ENCODE assay signal across 8 mouse cellular contexts in genomic region chr6:137704300-137704939, GRCm38 (mm10). TPM values are rescaled to one million over a fixed set of nuclear protein-coding genes. Genes with fewer than 3 reads are reported as not detected.
DNase-seq lines count a peak whose midpoint lies in the region; ATAC-seq and TF ChIP-seq lines count a peak whose summit lies in the region.

No protein-coding gene starts in this region.

- no peaks in the 10 kb centered on the region; the same call in 1 of the 2 replicates for H3K4me1 ChIP-seq in intestine, embryonic 14.5 days (replicated peaks; ENCODE audit: control insufficient read depth, insufficient read depth, low read length)
- H3K4me1 ChIP-seq in liver, postnatal 0 days (ENCODE audit: insufficient read depth): no peaks in the 10 kb centered on the region
- peaks cover 4% of the 10 kb centered on the region for H3K4me1 ChIP-seq in forebrain, embryonic 16.5 days (replicated peaks; ENCODE audit: control insufficient read depth, insufficient read depth, low read length)

- H3K27ac ChIP-seq in intestine, embryonic 14.5 days (ENCODE audit: low read depth): peak overlapping the region; percentile 64; the same call in 1 of the 2 replicates
- 0 out of 2 replicates have a peak overlapping the region, but pooled peaks have one; percentile 2 for H3K27ac ChIP-seq in liver, postnatal 0 days (ENCODE audit: low read depth)
- H3K27ac ChIP-seq in forebrain, embryonic 16.5 days (ENCODE audit: low read length): no peak overlapping the region

- no peak for TF ChIP-seq CTCF in liver, postnatal 0 days (IDR thresholded peaks at IDR 0.05; ENCODE audit: low read depth)

- no peaks in the 10 kb centered on the region for H3K9me3 ChIP-seq in intestine, embryonic 14.5 days (ENCODE audit: control insufficient read depth, low read length)
- no peaks in the 10 kb centered on the region for H3K9me3 ChIP-seq in liver, postnatal 0 days (ENCODE audit: low read length)
- no peaks in the 10 kb centered on the region for H3K9me3 ChIP-seq in forebrain, embryonic 16.5 days (ENCODE audit: control insufficient read depth, low read length)

- H3K9ac ChIP-seq in intestine, embryonic 14.5 days (ENCODE audit: low read length): no peak overlapping the region
- H3K9ac ChIP-seq in liver, postnatal 0 days (replicated peaks): no peak overlapping the region; the same call in 1 of the 2 replicates
- H3K9ac ChIP-seq in forebrain, embryonic 16.5 days (replicated peaks; ENCODE audit: low read depth, low read length): no peak overlapping the region

- peak; percentile 9 for DNase-seq in CD4-positive, CD25-positive, alpha-beta regulatory T cell, adult 2 months (ENCODE audit: low read depth, low spot score)
- peak; percentile 26 for DNase-seq in gastrocnemius, postnatal 14 days
- no peak for DNase-seq in intestine, embryonic 14.5 days (ENCODE audit: low spot score)
- DNase-seq in liver, postnatal 0 days: peak; percentile 25
- DNase-seq in ovary, adult 18-20 months (ENCODE audit: low spot score): no peak
- no peak for DNase-seq in layer of hippocampus, adult 9-11 months

- no peak for ATAC-seq in CD4-positive, CD25-positive, alpha-beta regulatory T cell, adult 4 months
- ATAC-seq in intestine, embryonic 14.5 days (replicated peaks; ENCODE audit: low FRiP score, low TSS enrichment, low read depth): no peak
- peak; percentile 17; the same call in 1 of the 2 replicates for ATAC-seq in liver, postnatal 0 days
- ATAC-seq in forebrain, embryonic 16.5 days: no peak

- WGBS in intestine, embryonic 14.5 days: 55% methylated on average over 25 of the region's 25 CpGs
- 48% methylated on average over 25 of the region's 25 CpGs for WGBS in liver, postnatal 0 days (ENCODE audit: insufficient replicate concordance)
- 86% methylated on average over 25 of the region's 25 CpGs for WGBS in forebrain, embryonic 16.5 days

- TF ChIP-seq EP300 in liver, postnatal 0 days (IDR thresholded peaks at IDR 0.05; ENCODE audit: low read depth): no peak

- peak overlapping the region; percentile 7; the same call in 1 of the 2 replicates for H3K4me2 ChIP-seq in intestine, embryonic 14.5 days (ENCODE audit: low read length)
- peak overlapping the region; percentile 32; the same call in 1 of the 2 replicates for H3K4me2 ChIP-seq in liver, postnatal 0 days (ENCODE audit: low read depth, low read length)
- H3K4me2 ChIP-seq in forebrain, embryonic 16.5 days (ENCODE audit: low read length): no peak overlapping the region

- no peak overlapping the region for H3K4me3 ChIP-seq in intestine, embryonic 14.5 days (ENCODE audit: low read depth, low read length)
- H3K4me3 ChIP-seq in liver, postnatal 0 days (ENCODE audit: low read depth, low read length): no peak overlapping the region
- H3K4me3 ChIP-seq in forebrain, embryonic 16.5 days (replicated peaks; ENCODE audit: low read length): no peak overlapping the region

- H3K27me3 ChIP-seq in intestine, embryonic 14.5 days (replicated peaks; ENCODE audit: control insufficient read depth, insufficient read depth, low read length): no peaks in the 10 kb centered on the region
- H3K27me3 ChIP-seq in liver, postnatal 0 days (ENCODE audit: insufficient read depth, low read length): no peaks in the 10 kb centered on the region
- no peaks in the 10 kb centered on the region for H3K27me3 ChIP-seq in forebrain, embryonic 16.5 days (replicated peaks; ENCODE audit: control insufficient read depth, insufficient read depth, low read length)

- no peaks in the 10 kb centered on the region for H3K36me3 ChIP-seq in intestine, embryonic 14.5 days (ENCODE audit: control insufficient read depth, insufficient read depth, low read length)
- H3K36me3 ChIP-seq in liver, postnatal 0 days (replicated peaks; ENCODE audit: insufficient read depth, low read length): no peaks in the 10 kb centered on the region
- H3K36me3 ChIP-seq in forebrain, embryonic 16.5 days (ENCODE audit: control insufficient read depth, insufficient read depth): no peaks in the 10 kb centered on the region

- intact Hi-C loops in gastrocnemius, postnatal 14 days (cut with DNase I; ENCODE audit: low total_unique reads): no loop called here

RNA-seq across cellular contexts. Expression of gene Strap, which starts 30.5 kb away (rescaled TPM):
- polyA plus RNA-seq in CD4-positive, CD25-positive, alpha-beta regulatory T cell, adult 4 months (2017; shearing (Covaris generic)): 10 to 100 TPM; 33.6 to 39.3 TPM
- total RNA-seq in gastrocnemius, postnatal 14 days (2021): 10 to 100 TPM; 72.1 to 73.9 TPM
- polyA plus RNA-seq in intestine, embryonic 14.5 days (2014; fragmentation: Nextera tagmentation; extraction: Ambion mirVana): 154 and 165 TPM in 2 replicates
- polyA plus RNA-seq in liver, postnatal 0 days (2015; fragmentation: Nextera tagmentation; extraction: Ambion mirVana): 57.7 and 60.1 TPM in 2 replicates
- 188 and 201 TPM in 2 replicates for polyA plus RNA-seq in forebrain, embryonic 16.5 days (2015; fragmentation: Nextera tagmentation; extraction: Ambion mirVana)

RNA-seq across cellular contexts. Expression of gene Eps8, which starts 49.7 kb away (rescaled TPM):
- under 1 TPM in 1 of 2 experiments, not detected in 1; 0.66 TPM for polyA plus RNA-seq in CD4-positive, CD25-positive, alpha-beta regulatory T cell, adult 4 months (2017; shearing (Covaris generic))
- 10 to 100 TPM; 10.6 to 11.3 TPM for total RNA-seq in gastrocnemius, postnatal 14 days (2021)
- 52.3 and 61.3 TPM in 2 replicates for polyA plus RNA-seq in intestine, embryonic 14.5 days (2014; fragmentation: Nextera tagmentation; extraction: Ambion mirVana)
- 2.4 and 4.8 TPM in 2 replicates for polyA plus RNA-seq in liver, postnatal 0 days (2015; fragmentation: Nextera tagmentation; extraction: Ambion mirVana)
- polyA plus RNA-seq in forebrain, embryonic 16.5 days (2015; fragmentation: Nextera tagmentation; extraction: Ambion mirVana): 16.6 and 20.9 TPM in 2 replicates

RNA-seq across cellular contexts. Expression of gene Dera, which starts 49.9 kb away (rescaled TPM):
- polyA plus RNA-seq in CD4-positive, CD25-positive, alpha-beta regulatory T cell, adult 4 months (2017; shearing (Covaris generic)): 10 to 100 TPM; 68.4 to 82.3 TPM
- total RNA-seq in gastrocnemius, postnatal 14 days (2021): 10 to 100 TPM; 10.7 to 12.3 TPM
- 63.8 and 67.1 TPM in 2 replicates for polyA plus RNA-seq in intestine, embryonic 14.5 days (2014; fragmentation: Nextera tagmentation; extraction: Ambion mirVana)
- polyA plus RNA-seq in liver, postnatal 0 days (2015; fragmentation: Nextera tagmentation; extraction: Ambion mirVana): 42.5 and 43.6 TPM in 2 replicates
- 8.9 and 11.3 TPM in 2 replicates for polyA plus RNA-seq in forebrain, embryonic 16.5 days (2015; fragmentation: Nextera tagmentation; extraction: Ambion mirVana)

Comparison
In these comparisons a context has a peak if more than half of its experiments do, and no peak if none do; other contexts are left out.
1. DNase-seq: peak in CD4-positive, CD25-positive, alpha-beta regulatory T cell, adult 2 months (single experiment), gastrocnemius, postnatal 14 days (single experiment) and liver, postnatal 0 days (single experiment); none in intestine, embryonic 14.5 days (single experiment), ovary, adult 18-20 months (single experiment) and layer of hippocampus, adult 9-11 months (single experiment).